Mouse (Mus musculus): ENCODE results near the gene Ube2m.

- no peak for TF ChIP-seq POLR2A (IDR thresholded peaks at IDR 0.05; ENCODE audit: insufficient read depth, low read depth, low read length)
- TF ChIP-seq CTCF (IDR thresholded peaks at IDR 0.05; ENCODE audit: insufficient read depth, low read depth, low read length), result no peak
Observed at GRCm38 (mm10) chr7:13053501-13053900, 15.4 kb upstream of the Ube2m start.

Data from olfactory bulb, adult 2 months (tissue).